Mouse (Mus musculus) stomach, embryonic 16.5 days (tissue): ENCODE measurements around the gene Tcf20. TPM values are rescaled to one million over a fixed set of nuclear protein-coding genes. Genes with fewer than 3 reads are reported as not detected.

Experiments used
- ATAC-seq: fragments of 200-750 bp; cut with Nextera tagmentation; 2 replicates; pipeline ENCODE4 v1.8.0; 2017; ENCODE audit warnings: moderate number of reproducible peaks, moderate TSS enrichment; ENCODE audit not compliant: insufficient read depth, low FRiP score
- H3K27ac ChIP-seq: fragments of 300-500 bp; sonication (generic); 2 replicates; pipeline ENCODE4 v1.5.1; 2014; ENCODE audit warnings: low read length
- H3K27me3 ChIP-seq: fragments of 300-500 bp; sonication (generic); 2 replicates; pipeline ENCODE4 v1.6.1; 2014; ENCODE audit warnings: low read length, control low read depth, mixed read lengths; ENCODE audit not compliant: control insufficient read depth, insufficient read depth
- H3K36me3 ChIP-seq: fragments of 300-500 bp; sonication (generic); 2 replicates; pipeline ENCODE4 v1.6.1; 2014; ENCODE audit warnings: low read length; ENCODE audit not compliant: control insufficient read depth, insufficient read depth
- H3K4me1 ChIP-seq: fragments of 300-500 bp; sonication (generic); 2 replicates; pipeline ENCODE4 v1.6.1; 2014; ENCODE audit warnings: low read length, control low read depth, mixed read lengths; ENCODE audit not compliant: control insufficient read depth, insufficient read depth
- H3K4me2 ChIP-seq: fragments of 300-500 bp; sonication (generic); 2 replicates; pipeline ENCODE4 v1.6.1; 2014; ENCODE audit warnings: low read depth, low read length, mixed read lengths
- H3K4me3 ChIP-seq: fragments of 300-500 bp; sonication (generic); replicated peaks from 2 replicates; pipeline ENCODE4 v1.5.1; 2014; ENCODE audit warnings: mild to moderate bottlenecking, low read length
- H3K9ac ChIP-seq: fragments of 300-500 bp; sonication (generic); 2 replicates; pipeline ENCODE4 v1.6.1; 2014; ENCODE audit warnings: low read length
- H3K9me3 ChIP-seq: fragments of 300-500 bp; sonication (generic); replicated peaks from 2 replicates; pipeline ENCODE4 v1.6.1; 2016; ENCODE audit warnings: low read length, control low read depth; ENCODE audit not compliant: control insufficient read depth
- WGBS: fragments of 180-500 bp; shearing (Covaris S2); extraction: QIAGEN DNeasy Blood & Tissue Kit; methylation state at CpG from one replicate; pipeline ENCODE4 v1.1.7; 2014; 5-methylcytosine and 5-hydroxymethylcytosine counted together
- polyA plus RNA-seq: library from polyadenylated mRNA; unstranded; fragments of >200 nt; fragmentation: Nextera tagmentation; extraction: Ambion mirVana; gene quantifications from 2 replicates; pipeline ENCODE4 v1.2.1, GENCODE M21; 2015

Gene Tcf20
- polyA plus RNA-seq, 1 experiment from 2014 or later, result 8.0 TPM

- no peak overlapping the region for H3K4me2 ChIP-seq
- WGBS, result 62% methylated on average over 7 of the region's 7 CpGs
Measured at GRCm38 (mm10) chr15:82904526-82904925, 83.1 kb downstream of the Tcf20 start.

GRCm38 (mm10) chr15:82902521-82902920, 85.2 kb downstream of the Tcf20 start:
- no peak overlapping the region for H3K4me3 ChIP-seq
- WGBS, result 61% methylated on average over 4 of the region's 4 CpGs
- H3K36me3 ChIP-seq, result no peaks in the 10 kb centered on the region
- no peaks in the 10 kb centered on the region for H3K27me3 ChIP-seq
- ATAC-seq, result no peak
- no peaks in the 10 kb centered on the region for H3K9me3 ChIP-seq
- no peak overlapping the region for H3K9ac ChIP-seq
- H3K4me1 ChIP-seq, result peaks cover 23% of the 10 kb centered on the region
- H3K27ac ChIP-seq, result no peak overlapping the region
- no peak overlapping the region for H3K4me2 ChIP-seq

More at GRCm38 (mm10) chr15:82904526-82904925, 83.1 kb downstream of the Tcf20 start:
- Histone ChIP-seq H3K36me3 (no peaks in the 10 kb centered on the region), H3K27me3 (no peaks in the 10 kb centered on the region), H3K9me3 (no peaks in the 10 kb centered on the region), H3K4me3 (no peak overlapping the region), H3K9ac (no peak overlapping the region), H3K27ac (no peak overlapping the region), H3K4me1 (peaks cover 13% of the 10 kb centered on the region; the same call in 1 of the 2 replicates)
- ATAC-seq, result no peak

- no peak overlapping the region for H3K4me2 ChIP-seq
- H3K27me3 ChIP-seq, result no peaks in the 10 kb centered on the region
- no peaks in the 10 kb centered on the region for H3K9me3 ChIP-seq
- H3K27ac ChIP-seq, result peak overlapping the region; percentile 23; the same call in 1 of the 2 replicates
- peaks cover 25% of the 10 kb centered on the region for H3K4me1 ChIP-seq
- ATAC-seq, result no peak
- H3K36me3 ChIP-seq, result no peaks in the 10 kb centered on the region
- H3K9ac ChIP-seq, result 0 out of 2 replicates have a peak overlapping the region, but pooled peaks have one; percentile 26
- 29% methylated on average over 6 of the region's 6 CpGs for WGBS
- H3K4me3 ChIP-seq, result no peak overlapping the region
Measured at GRCm38 (mm10) chr15:82901306-82901705, 86.4 kb downstream of the Tcf20 start.

GRCm38 (mm10) chr15:82900331-82900730, 87.3 kb downstream of the Tcf20 start:
- WGBS, result 32% methylated on average over 3 of the region's 3 CpGs
- H3K9me3 ChIP-seq, result no peaks in the 10 kb centered on the region
- peaks cover 29% of the 10 kb centered on the region for H3K4me1 ChIP-seq
- H3K4me2 ChIP-seq, result peak overlapping the region; percentile 94
- H3K9ac ChIP-seq, result peak overlapping the region; percentile 96
- peak overlapping the region; percentile 97 for H3K4me3 ChIP-seq
- H3K27me3 ChIP-seq, result no peaks in the 10 kb centered on the region
- no peaks in the 10 kb centered on the region for H3K36me3 ChIP-seq
- H3K27ac ChIP-seq, result peak overlapping the region; percentile 5; the same call in 1 of the 2 replicates
- ATAC-seq, result no peak

GRCm38 (mm10) chr15:82899676-82900301, 87.9 kb downstream of the Tcf20 start:
- Histone ChIP-seq H3K4me1 (peaks cover 26% of the 10 kb centered on the region), H3K4me3 (peak overlapping the region; percentile 97), H3K27ac (peak overlapping the region; percentile 94), H3K36me3 (no peaks in the 10 kb centered on the region), H3K9ac (peak overlapping the region; percentile 96), H3K4me2 (peak overlapping the region; percentile 94), H3K9me3 (no peaks in the 10 kb centered on the region), H3K27me3 (no peaks in the 10 kb centered on the region)
- peak; percentile 92 for ATAC-seq
- 1% methylated on average over 36 of the region's 56 CpGs for WGBS

GRCm38 (mm10) chr15:82898740-82899675, 88.7 kb downstream of the Tcf20 start:
- peak; percentile 66 for ATAC-seq
- Histone ChIP-seq H3K36me3 (no peaks in the 10 kb centered on the region), H3K4me3 (peak overlapping the region; percentile 97), H3K9ac (peak overlapping the region; percentile 96), H3K27ac (peak overlapping the region; percentile 94), H3K9me3 (no peaks in the 10 kb centered on the region), H3K27me3 (no peaks in the 10 kb centered on the region), H3K4me1 (peaks cover 26% of the 10 kb centered on the region), H3K4me2 (peak overlapping the region; percentile 94)
- WGBS, result 1% methylated on average over 87 of the region's 98 CpGs

GRCm38 (mm10) chr15:82898141-82898739, 89.4 kb downstream of the Tcf20 start:
- H3K27me3 ChIP-seq, result no peaks in the 10 kb centered on the region
- WGBS, result 19% methylated on average over 11 of the region's 11 CpGs

GRCm38 (mm10) chr15:82896336-82896735, 91.3 kb downstream of the Tcf20 start:
- ATAC-seq, result no peak
- no peaks in the 10 kb centered on the region for H3K36me3 ChIP-seq
- no peak overlapping the region for H3K9ac ChIP-seq
- no peaks in the 10 kb centered on the region for H3K9me3 ChIP-seq
- H3K27me3 ChIP-seq, result no peaks in the 10 kb centered on the region
- peaks cover 24% of the 10 kb centered on the region for H3K4me1 ChIP-seq
- 59% methylated on average over 1 of the region's 1 CpGs for WGBS
- no peak overlapping the region for H3K4me3 ChIP-seq
- no peak overlapping the region for H3K27ac ChIP-seq
- H3K4me2 ChIP-seq, result no peak overlapping the region

More at GRCm38 (mm10) chr15:82898141-82898739, 89.4 kb downstream of the Tcf20 start:
- peak overlapping the region; percentile 94; the same call in 1 of the 2 replicates for H3K27ac ChIP-seq
- no peak for ATAC-seq
- no peaks in the 10 kb centered on the region for H3K9me3 ChIP-seq
- peaks cover 29% of the 10 kb centered on the region for H3K4me1 ChIP-seq
- peak overlapping the region; percentile 96 for H3K9ac ChIP-seq
- no peaks in the 10 kb centered on the region for H3K36me3 ChIP-seq
- peak overlapping the region; percentile 94 for H3K4me2 ChIP-seq
- peak overlapping the region; percentile 97 for H3K4me3 ChIP-seq
